Mouse (Mus musculus): ENCODE measurements around the gene Ddn. TPM values are rescaled to one million over a fixed set of nuclear protein-coding genes. Genes with fewer than 3 reads are reported as not detected.

The Ddn gene
- polyA plus RNA-seq, 1 experiment = 0.01 TPM

DNA sequence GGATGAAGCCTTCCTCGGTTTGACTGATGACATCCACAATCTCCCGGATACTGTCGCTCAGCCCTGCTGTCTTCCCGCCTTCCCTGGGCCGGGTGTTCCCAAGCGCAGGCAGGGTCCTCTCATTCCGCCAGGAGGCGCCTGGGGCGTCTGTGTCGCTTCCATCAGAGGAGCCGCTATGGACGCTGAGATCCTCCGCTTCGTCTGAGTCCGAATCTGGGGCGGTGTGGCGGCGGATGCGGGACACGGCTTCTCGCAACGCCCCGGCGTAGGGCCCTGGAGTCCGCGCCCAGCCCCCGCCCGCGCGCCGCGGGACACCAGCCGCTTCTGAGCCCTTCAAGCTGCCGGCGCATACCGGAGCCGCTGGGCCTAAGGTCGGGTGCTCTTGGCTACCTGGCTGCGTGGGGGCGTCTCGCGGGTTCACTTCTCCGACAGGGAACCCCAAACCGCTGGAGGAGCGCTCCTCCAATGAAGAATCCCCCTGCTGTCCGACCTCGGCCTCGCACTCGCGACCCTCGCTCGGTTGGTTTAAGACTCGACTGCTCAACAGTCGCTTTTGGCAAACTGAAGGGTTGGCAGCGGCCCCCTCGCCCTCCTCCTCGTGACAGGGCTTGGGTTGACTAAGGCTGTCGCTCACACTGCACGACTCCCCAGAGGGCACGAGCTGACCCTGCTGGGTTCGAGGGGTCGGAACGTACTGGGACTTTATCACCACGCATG is 3.8 kb downstream of the Ddn start:
- Histone ChIP-seq H3K4me3 (replicated peaks) (no peak overlapping the region), H3K27me3 (ENCODE audit: control insufficient read depth) (peaks cover 96% of the 10 kb centered on the region), H3K4me1 (ENCODE audit: control insufficient read depth) (peaks cover 30% of the 10 kb centered on the region)

DNA sequence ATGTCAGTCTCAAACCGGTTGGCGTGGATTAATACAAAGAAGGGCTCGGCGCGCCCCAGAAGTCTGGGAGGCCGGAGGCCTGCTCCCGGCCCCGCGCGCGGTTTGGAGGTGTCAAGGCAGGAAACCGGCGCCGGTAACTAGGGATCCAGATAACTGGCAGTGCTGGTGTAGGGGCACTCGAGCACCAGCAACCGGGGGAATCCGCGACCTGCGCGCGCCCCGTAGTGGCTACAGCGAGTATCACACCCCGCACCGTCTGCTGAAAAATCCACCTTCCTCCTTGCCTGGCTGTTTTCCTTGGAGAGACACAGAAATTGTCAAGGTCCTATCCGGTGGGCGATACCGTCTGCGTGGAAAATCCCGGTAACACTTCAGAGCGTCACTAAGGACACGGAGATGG is 5.2 kb downstream of the Ddn start:
- H3K27me3 ChIP-seq (ENCODE audit: control insufficient read depth) = peaks cover 100% of the 10 kb centered on the region
- TF ChIP-seq TAL1 (IDR thresholded peaks at IDR 0.05; ENCODE audit: low read length) = no peak
- TF ChIP-seq GATA1 (IDR thresholded peaks at IDR 0.05; ENCODE audit: low read length) = no peak
- peaks cover 22% of the 10 kb centered on the region for H3K9me3 ChIP-seq (ENCODE audit: control insufficient read depth, low read length)
- H3K4me3 ChIP-seq (replicated peaks) = no peak overlapping the region
- H3K36me3 ChIP-seq (ENCODE audit: control insufficient read depth) = no peaks in the 10 kb centered on the region
- peaks cover 30% of the 10 kb centered on the region for H3K4me1 ChIP-seq (ENCODE audit: control insufficient read depth)

More for the DNA sequence above, 3.8 kb downstream of the Ddn start:
- H3K36me3 ChIP-seq (ENCODE audit: control insufficient read depth) = peaks cover 3% of the 10 kb centered on the region; the same call in 1 of the 2 replicates
- peaks cover 22% of the 10 kb centered on the region for H3K9me3 ChIP-seq (ENCODE audit: control insufficient read depth, low read length)
- TF ChIP-seq GATA1 (IDR thresholded peaks at IDR 0.05; ENCODE audit: low read length) (no peak), TAL1 (IDR thresholded peaks at IDR 0.05; ENCODE audit: low read length) (no peak)

DNA sequence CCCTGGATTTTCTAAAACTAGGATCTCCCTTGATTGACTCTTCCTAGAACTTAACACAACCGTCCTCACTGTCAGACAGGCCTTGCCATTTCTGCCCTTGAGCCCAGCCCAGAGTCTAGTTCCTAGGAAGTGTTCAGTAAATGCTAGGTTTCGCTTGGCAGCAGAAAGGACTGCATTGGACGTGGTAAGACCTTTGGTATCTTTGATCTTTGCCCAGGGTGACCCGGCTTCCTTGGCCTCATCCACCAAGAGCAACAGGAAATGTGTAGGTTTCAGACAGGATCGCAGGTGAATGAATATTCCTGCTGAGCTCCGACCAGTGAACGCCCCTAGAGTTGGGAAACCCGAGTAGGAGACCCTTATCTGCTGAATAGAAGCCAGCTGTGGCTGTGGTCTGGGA is 6.4 kb downstream of the Ddn start:
- peaks cover 20% of the 10 kb centered on the region for H3K9me3 ChIP-seq (ENCODE audit: control insufficient read depth, low read length)
- TF ChIP-seq GATA1 (IDR thresholded peaks at IDR 0.05; ENCODE audit: low read length) (no peak), TAL1 (IDR thresholded peaks at IDR 0.05; ENCODE audit: low read length) (no peak)
- H3K27me3 ChIP-seq (ENCODE audit: control insufficient read depth) = peaks cover 100% of the 10 kb centered on the region
- no peak overlapping the region for H3K4me3 ChIP-seq (replicated peaks)
- H3K36me3 ChIP-seq (ENCODE audit: control insufficient read depth) = no peaks in the 10 kb centered on the region
- H3K4me1 ChIP-seq (ENCODE audit: control insufficient read depth) = peaks cover 28% of the 10 kb centered on the region

DNA sequence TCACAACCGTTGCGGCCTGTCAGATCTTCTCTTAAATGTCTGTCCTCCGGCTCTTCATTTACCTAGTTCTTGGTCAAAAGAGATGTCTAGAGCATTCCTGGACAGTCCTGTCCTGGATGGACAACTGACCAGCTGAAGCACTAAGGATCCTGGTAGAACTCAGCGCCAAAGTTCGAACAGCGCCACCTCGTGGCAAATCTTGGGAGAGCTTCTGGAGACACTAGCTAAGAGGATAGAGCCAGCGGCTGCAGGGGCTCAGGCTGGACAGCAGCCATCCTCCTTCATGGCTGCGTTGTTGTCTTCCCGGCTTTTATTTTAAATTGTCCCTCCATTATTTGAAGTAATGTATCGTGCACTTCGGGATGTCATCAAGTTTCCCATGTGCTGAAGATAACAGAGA is 9.9 kb downstream of the Ddn start:
- Histone ChIP-seq H3K27me3 (ENCODE audit: control insufficient read depth) (peaks cover 100% of the 10 kb centered on the region), H3K9me3 (ENCODE audit: control insufficient read depth, low read length) (peaks cover 3% of the 10 kb centered on the region; the same call in 1 of the 2 replicates), H3K4me1 (ENCODE audit: control insufficient read depth) (no peaks in the 10 kb centered on the region; the same call in 1 of the 2 replicates), H3K36me3 (ENCODE audit: control insufficient read depth) (no peaks in the 10 kb centered on the region), H3K4me3 (replicated peaks) (no peak overlapping the region)
- TF ChIP-seq GATA1 (IDR thresholded peaks at IDR 0.05; ENCODE audit: low read length) (no peak), TAL1 (IDR thresholded peaks at IDR 0.05; ENCODE audit: low read length) (no peak)

DNA sequence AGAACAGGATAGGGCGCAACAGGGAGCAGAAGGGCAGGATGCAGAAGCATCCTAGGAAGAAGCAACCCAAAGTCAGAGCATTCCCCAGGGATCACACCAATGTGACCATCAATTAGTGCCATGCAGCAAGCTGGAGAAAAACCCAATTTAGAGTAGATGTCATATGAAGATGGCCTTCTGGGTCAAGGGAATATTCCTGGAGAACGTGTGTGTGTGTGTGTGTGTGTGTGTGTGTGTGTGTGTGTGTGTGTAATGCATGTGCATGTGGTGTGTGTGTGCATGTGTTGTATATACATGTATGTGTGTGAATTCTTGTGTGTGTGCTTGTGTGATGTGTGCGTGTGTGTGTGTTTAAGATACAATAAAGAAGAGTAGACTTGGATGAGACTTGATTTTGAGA is 10.4 kb downstream of the Ddn start:
- no peak for TF ChIP-seq TAL1 (IDR thresholded peaks at IDR 0.05; ENCODE audit: low read length)
- H3K9me3 ChIP-seq (ENCODE audit: control insufficient read depth, low read length) = peaks cover 3% of the 10 kb centered on the region; the same call in 1 of the 2 replicates
- peaks cover 100% of the 10 kb centered on the region for H3K27me3 ChIP-seq (ENCODE audit: control insufficient read depth)
- no peaks in the 10 kb centered on the region for H3K36me3 ChIP-seq (ENCODE audit: control insufficient read depth)
- no peak overlapping the region for H3K4me3 ChIP-seq (replicated peaks)
- H3K4me1 ChIP-seq (ENCODE audit: control insufficient read depth) = no peaks in the 10 kb centered on the region; the same call in 1 of the 2 replicates

DNA sequence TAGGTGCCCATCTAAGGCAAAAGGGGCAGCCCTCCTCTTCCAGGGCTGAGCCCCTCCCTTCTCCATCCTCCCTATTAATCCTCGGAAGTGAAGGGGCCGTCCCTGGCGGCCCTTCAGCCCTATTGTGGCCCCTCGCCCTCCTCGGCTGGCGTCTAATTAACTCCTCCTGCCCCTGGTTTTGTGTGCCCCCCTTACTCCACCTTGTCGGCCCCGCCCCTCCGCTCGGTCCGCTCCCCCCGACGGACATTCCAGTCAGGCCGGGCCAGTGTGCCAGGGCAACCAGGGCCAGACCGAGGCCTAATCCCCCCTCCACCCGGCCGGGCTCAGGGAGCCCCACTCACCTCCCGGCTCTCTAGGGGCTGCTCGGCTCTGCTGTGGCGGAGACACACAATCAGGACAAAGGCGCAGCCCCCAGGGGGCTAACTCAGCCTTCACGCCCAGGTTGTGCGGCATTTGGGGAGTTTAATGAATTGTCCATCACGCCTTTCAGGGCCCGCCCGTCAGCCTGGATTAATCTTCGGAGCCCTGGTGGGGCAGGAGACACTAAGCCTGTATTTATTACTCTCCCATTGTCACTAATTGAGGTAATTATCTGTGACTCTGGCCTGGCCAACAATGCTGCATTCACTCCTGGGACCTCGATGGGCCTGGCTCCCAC is 11.3 kb downstream of the Ddn start:
- TF ChIP-seq TAL1 (IDR thresholded peaks at IDR 0.05; ENCODE audit: low read length) = no peak
- Histone ChIP-seq H3K4me1 (ENCODE audit: control insufficient read depth) (no peaks in the 10 kb centered on the region), H3K4me3 (replicated peaks) (no peak overlapping the region), H3K36me3 (ENCODE audit: control insufficient read depth) (no peaks in the 10 kb centered on the region), H3K27me3 (ENCODE audit: control insufficient read depth) (peaks cover 100% of the 10 kb centered on the region), H3K9me3 (ENCODE audit: control insufficient read depth, low read length) (no peaks in the 10 kb centered on the region; the same call in 1 of the 2 replicates)

DNA sequence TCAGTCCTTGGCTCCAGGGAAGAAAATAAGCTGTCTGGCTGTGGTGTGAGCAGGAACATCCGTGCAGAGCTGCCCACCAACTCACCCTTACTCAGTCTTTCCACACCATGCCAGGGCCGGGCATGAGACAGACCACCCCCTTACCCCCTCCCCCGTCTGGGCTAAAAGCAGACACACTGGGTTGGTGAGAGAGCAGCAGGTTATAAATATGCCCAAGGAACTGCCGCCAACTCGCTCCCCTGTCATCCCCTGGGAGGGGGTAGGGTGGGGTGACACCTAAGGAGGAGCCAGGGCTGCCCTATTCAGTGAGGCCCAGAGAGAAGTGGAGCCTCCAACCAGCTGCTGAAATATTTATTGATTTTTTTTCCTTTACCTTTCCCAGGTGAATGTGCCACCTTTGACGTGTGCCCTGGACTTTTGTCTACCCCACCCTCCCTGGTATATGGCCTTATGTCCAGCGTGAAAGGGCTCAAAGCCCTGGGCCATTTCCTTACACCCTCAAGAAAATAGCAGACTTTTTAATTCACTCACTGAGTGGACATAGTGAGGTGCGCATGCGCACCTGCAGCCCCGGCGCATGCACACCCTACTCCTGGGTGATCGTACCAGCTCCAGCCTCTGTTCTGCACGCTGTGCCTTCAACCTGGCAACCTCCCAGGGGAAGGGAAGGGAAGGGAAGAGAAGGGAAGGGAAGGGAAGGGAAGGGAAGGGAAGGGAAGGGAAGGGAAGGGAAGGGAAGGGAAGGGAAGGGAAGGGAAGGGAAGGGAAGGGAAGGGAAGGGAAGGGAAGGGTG is 12.3 kb downstream of the Ddn start:
- peaks cover 100% of the 10 kb centered on the region for H3K27me3 ChIP-seq (ENCODE audit: control insufficient read depth)
- H3K36me3 ChIP-seq (ENCODE audit: control insufficient read depth) = no peaks in the 10 kb centered on the region
- no peak overlapping the region for H3K4me3 ChIP-seq (replicated peaks)
- no peak for TF ChIP-seq TAL1 (IDR thresholded peaks at IDR 0.05; ENCODE audit: low read length)
- no peak for TF ChIP-seq GATA1 (IDR thresholded peaks at IDR 0.05; ENCODE audit: low read length)
- H3K4me1 ChIP-seq (ENCODE audit: control insufficient read depth) = peaks cover 3% of the 10 kb centered on the region; the same call in 1 of the 2 replicates
- H3K9me3 ChIP-seq (ENCODE audit: control insufficient read depth, low read length) = peaks cover 7% of the 10 kb centered on the region; the same call in 1 of the 2 replicates

DNA sequence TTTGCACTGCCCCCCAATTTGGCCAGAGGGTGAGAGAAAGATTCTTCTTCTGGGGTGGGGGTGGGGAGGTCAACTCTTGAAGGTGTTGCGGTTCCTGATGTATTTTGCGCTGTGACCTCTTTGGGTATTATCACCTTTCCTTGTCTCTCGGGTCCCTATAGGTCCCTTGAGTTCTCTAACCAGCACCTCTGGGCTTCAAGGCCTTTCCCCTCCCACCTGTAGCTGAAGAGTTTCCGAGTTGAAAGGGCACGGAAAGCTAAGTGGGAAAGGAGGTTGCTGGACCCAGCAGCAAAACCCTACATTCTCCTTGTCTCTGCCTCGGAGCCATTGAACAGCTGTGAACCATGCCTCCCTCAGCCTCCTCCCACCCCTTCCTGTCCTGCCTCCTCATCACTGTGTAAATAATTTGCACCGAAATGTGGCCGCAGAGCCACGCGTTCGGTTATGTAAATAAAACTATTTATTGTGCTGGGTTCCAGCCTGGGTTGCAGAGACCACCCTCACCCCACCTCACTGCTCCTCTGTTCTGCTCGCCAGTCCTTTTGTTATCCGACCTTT is 16.1 kb downstream of the Ddn start:
- Histone ChIP-seq H3K9me3 (ENCODE audit: control insufficient read depth, low read length) (peaks cover 16% of the 10 kb centered on the region; the same call in 1 of the 2 replicates), H3K4me3 (replicated peaks) (no peak overlapping the region), H3K36me3 (ENCODE audit: control insufficient read depth) (no peaks in the 10 kb centered on the region), H3K27me3 (ENCODE audit: control insufficient read depth) (peaks cover 100% of the 10 kb centered on the region), H3K4me1 (ENCODE audit: control insufficient read depth) (peaks cover 3% of the 10 kb centered on the region; the same call in 1 of the 2 replicates)
- TF ChIP-seq TAL1 (IDR thresholded peaks at IDR 0.05; ENCODE audit: low read length) = no peak
- no peak for TF ChIP-seq GATA1 (IDR thresholded peaks at IDR 0.05; ENCODE audit: low read length)

Data from erythroblast, embryonic 14.5 days (primary cell).